In genomic region chr15:99032726-99033250, GRCm38 (mm10) we compare ENCODE assay signal across 9 mouse cellular contexts. TPM values are rescaled to one million over a fixed set of nuclear protein-coding genes. Genes with fewer than 3 reads are reported as not detected.
DNase-seq lines count a peak whose midpoint lies in the region; ATAC-seq and TF ChIP-seq lines count a peak whose summit lies in the region.
"Had no signal": no experiment of that assay in that cellular context is flagged by ENCODE, and none has a peak within 500 bp of the region (broad histone marks: within the 10 kb centered on the region; RNA-seq: fewer than 3 reads in every experiment).

No protein-coding gene starts in this region.

- no peaks in the 10 kb centered on the region for H3K27me3 ChIP-seq in heart, postnatal 0 days (ENCODE audit: control insufficient read depth, insufficient read depth, low read length)
- no peaks in the 10 kb centered on the region for H3K27me3 ChIP-seq in G1E (ENCODE audit: insufficient read depth, low read length)
- H3K27me3 ChIP-seq in forebrain, embryonic 13.5 days: 0 out of 2 replicates have a peak, but pooled peaks cover 2% of the 10 kb centered on the region
- H3K27me3 ChIP-seq in liver, embryonic 12.5 days (replicated peaks): no peaks in the 10 kb centered on the region
- peaks cover 14% of the 10 kb centered on the region; the same call in 1 of the 2 replicates for H3K27me3 ChIP-seq in hindbrain, postnatal 0 days (ENCODE audit: insufficient read depth, low read length)

- H3K9ac ChIP-seq in heart, postnatal 0 days (replicated peaks; ENCODE audit: low read depth, low read length): no peak overlapping the region
- no peak overlapping the region for H3K9ac ChIP-seq in forebrain, embryonic 13.5 days
- H3K9ac ChIP-seq in liver, embryonic 12.5 days: peak overlapping the region; percentile 93
- no peak overlapping the region for H3K9ac ChIP-seq in hindbrain, postnatal 0 days (replicated peaks; ENCODE audit: low read length)

- peak overlapping the region; percentile 14 for H3K27ac ChIP-seq in heart, postnatal 0 days (ENCODE audit: low read depth)
- no peak overlapping the region for H3K27ac ChIP-seq in forebrain, embryonic 13.5 days
- H3K27ac ChIP-seq in liver, embryonic 12.5 days: peak overlapping the region; percentile 75
- no peak overlapping the region for H3K27ac ChIP-seq in hindbrain, postnatal 0 days

- no peaks in the 10 kb centered on the region for H3K9me3 ChIP-seq in heart, postnatal 0 days (replicated peaks; ENCODE audit: control insufficient read depth, low read length)
- H3K9me3 ChIP-seq in G1E (replicated peaks): no peaks in the 10 kb centered on the region
- H3K9me3 ChIP-seq in forebrain, embryonic 13.5 days (replicated peaks): no peaks in the 10 kb centered on the region
- H3K9me3 ChIP-seq in liver, embryonic 12.5 days (replicated peaks): no peaks in the 10 kb centered on the region
- H3K9me3 ChIP-seq in hindbrain, postnatal 0 days (ENCODE audit: low read length): no peaks in the 10 kb centered on the region

- H3K4me1 ChIP-seq in heart, postnatal 0 days (ENCODE audit: control insufficient read depth, insufficient read depth): peaks cover 29% of the 10 kb centered on the region
- peaks cover 34% of the 10 kb centered on the region for H3K4me1 ChIP-seq in G1E (ENCODE audit: insufficient read depth, low read depth, low read length)
- peaks cover 45% of the 10 kb centered on the region for H3K4me1 ChIP-seq in forebrain, embryonic 13.5 days
- H3K4me1 ChIP-seq in liver, embryonic 12.5 days: peaks cover 52% of the 10 kb centered on the region
- peaks cover 10% of the 10 kb centered on the region; the same call in 1 of the 2 replicates for H3K4me1 ChIP-seq in hindbrain, postnatal 0 days (ENCODE audit: insufficient read depth, low read length)

- TF ChIP-seq CTCF in heart, postnatal 0 days (IDR thresholded peaks at IDR 0.05; ENCODE audit: low read depth): no peak
- no peak for TF ChIP-seq CTCF in G1E (IDR thresholded peaks at IDR 0.05; ENCODE audit: low read depth, low read length)
- no peak for TF ChIP-seq CTCF in hindbrain, postnatal 0 days (IDR thresholded peaks at IDR 0.05; ENCODE audit: low read depth)

- H3K4me3 ChIP-seq in heart, postnatal 0 days (ENCODE audit: low read depth, low read length): peak overlapping the region; percentile 78
- H3K4me3 ChIP-seq in G1E (ENCODE audit: low read depth, low read length): peak overlapping the region; percentile 87
- 0 out of 2 replicates have a peak overlapping the region, but pooled peaks have one; percentile 23 for H3K4me3 ChIP-seq in forebrain, embryonic 13.5 days
- peak overlapping the region; percentile 89 for H3K4me3 ChIP-seq in liver, embryonic 12.5 days
- no peak overlapping the region for H3K4me3 ChIP-seq in hindbrain, postnatal 0 days (ENCODE audit: low read length)

- no peak for ATAC-seq in heart, postnatal 0 days (ENCODE audit: insufficient read depth, low read depth)
- no peak for ATAC-seq in G1E (ENCODE audit: extremely low read depth, insufficient number of reproducible peaks, low FRiP score, poor library complexity, severe bottlenecking)
- no peak for ATAC-seq in forebrain, embryonic 13.5 days
- ATAC-seq in liver, embryonic 12.5 days: no peak
- ATAC-seq in hindbrain, postnatal 0 days: no peak

- H3K4me2 ChIP-seq in heart, postnatal 0 days (ENCODE audit: low read depth, low read length): peak overlapping the region; percentile 80
- H3K4me2 ChIP-seq in forebrain, embryonic 13.5 days: peak overlapping the region; percentile 86
- H3K4me2 ChIP-seq in liver, embryonic 12.5 days: peak overlapping the region; percentile 95
- no peak overlapping the region for H3K4me2 ChIP-seq in hindbrain, postnatal 0 days (ENCODE audit: low read depth, low read length)

- TF ChIP-seq EP300 in heart, postnatal 0 days (IDR thresholded peaks at IDR 0.05; ENCODE audit: low read depth): no peak

- H3K36me3 ChIP-seq in heart, postnatal 0 days (replicated peaks; ENCODE audit: control insufficient read depth, insufficient read depth, low read length): peaks cover 25% of the 10 kb centered on the region
- peaks cover 43% of the 10 kb centered on the region for H3K36me3 ChIP-seq in G1E (replicated peaks)
- H3K36me3 ChIP-seq in forebrain, embryonic 13.5 days (ENCODE audit: poor library complexity, severe bottlenecking): peaks cover 28% of the 10 kb centered on the region
- H3K36me3 ChIP-seq in liver, embryonic 12.5 days: peaks cover 50% of the 10 kb centered on the region
- no peaks in the 10 kb centered on the region for H3K36me3 ChIP-seq in hindbrain, postnatal 0 days (ENCODE audit: insufficient read depth, low read length)

- DNase-seq in heart, postnatal 0 days (ENCODE audit: low spot score): no peak
- DNase-seq in heart, adult 8-10 months (ENCODE audit: low spot score): no peak
- DNase-seq in G1E (ENCODE audit: low spot score): no peak
- no peak for DNase-seq in layer of hippocampus, postnatal 36 days
- DNase-seq in cerebellum, postnatal 36 days: no peak
- no peak for DNase-seq in hindbrain, postnatal 0 days (ENCODE audit: low spot score)
- DNase-seq: thymus, adult 18-20 months had no signal

- WGBS in heart, postnatal 0 days: 48% methylated on average over 7 of the region's 7 CpGs
- 73% methylated on average over 7 of the region's 7 CpGs for WGBS in forebrain, embryonic 13.5 days
- WGBS in liver, embryonic 12.5 days (ENCODE audit: insufficient replicate concordance): 20% methylated on average over 7 of the region's 7 CpGs
- WGBS in hindbrain, postnatal 0 days: 81% methylated on average over 7 of the region's 7 CpGs

RNA-seq across cellular contexts. Expression of gene Tuba1c, which starts 3.1 kb away (rescaled TPM):
- total RNA-seq in heart, postnatal 0 days (2014; rRNA removed; ENCODE audit: low replicate concordance): 309 and 399 TPM in 2 replicates
- 73.8 and 97.1 TPM in 2 replicates for polyA plus RNA-seq in heart, postnatal 0 days (2015; fragmentation: Nextera tagmentation; extraction: Ambion mirVana)
- total RNA-seq in heart, adult 8-10 months (2022): 10 to 100 TPM; 32.2 to 40.4 (median 33.3) TPM
- total RNA-seq in G1E (2014; fragmentation: Nextera tagmentation) (856 and 1,023 TPM in 2 replicates), G1E (2017) (252 and 273 TPM in 2 replicates)
- polyA plus RNA-seq in G1E (2012): 47.1 and 72.7 TPM in 2 replicates
- polyA plus RNA-seq in forebrain, embryonic 13.5 days (2015; fragmentation: Nextera tagmentation; extraction: Ambion mirVana): 97.6 and 102 TPM in 2 replicates
- 242 and 244 TPM in 2 replicates for polyA plus RNA-seq in liver, embryonic 12.5 days (2016; fragmentation: Nextera tagmentation; extraction: Ambion mirVana)
- total RNA-seq in layer of hippocampus, postnatal 36 days (2021): 10 to 100 TPM; 56.8 to 66.3 TPM
- total RNA-seq in hindbrain, postnatal 0 days (2014; rRNA removed): 43.8 and 58.3 TPM in 2 replicates
- 24.0 and 24.2 TPM in 2 replicates for polyA plus RNA-seq in hindbrain, postnatal 0 days (2015; fragmentation: Nextera tagmentation; extraction: Ambion mirVana)

RNA-seq across cellular contexts. Expression of gene Prph, which starts 22.2 kb away (rescaled TPM):
- total RNA-seq in heart, postnatal 0 days (2014; rRNA removed; ENCODE audit: low replicate concordance): 2.0 TPM in 1 of 2 replicates, not detected in the other
- polyA plus RNA-seq in heart, postnatal 0 days (2015; fragmentation: Nextera tagmentation; extraction: Ambion mirVana): 0.07 and 0.84 TPM in 2 replicates
- total RNA-seq in heart, adult 8-10 months (2022): 1 to 10 TPM in 1 of 4 experiments, under 1 TPM in 3; 0.16 to 1.4 (median 0.47) TPM
- total RNA-seq in G1E (2014; fragmentation: Nextera tagmentation) (not detected in 2 replicates), G1E (2017) (not detected in 2 replicates)
- polyA plus RNA-seq in G1E (2012): not detected in 2 replicates
- 0.94 and 1.6 TPM in 2 replicates for polyA plus RNA-seq in forebrain, embryonic 13.5 days (2015; fragmentation: Nextera tagmentation; extraction: Ambion mirVana)
- polyA plus RNA-seq in liver, embryonic 12.5 days (2016; fragmentation: Nextera tagmentation; extraction: Ambion mirVana): 0.35 and 0.89 TPM in 2 replicates
- 1 to 10 TPM in 1 of 2 experiments, under 1 TPM in 1; 0.82 to 2.2 TPM for total RNA-seq in layer of hippocampus, postnatal 36 days (2021)
- 62.6 and 70.9 TPM in 2 replicates for total RNA-seq in hindbrain, postnatal 0 days (2014; rRNA removed)
- 50.0 and 53.5 TPM in 2 replicates for polyA plus RNA-seq in hindbrain, postnatal 0 days (2015; fragmentation: Nextera tagmentation; extraction: Ambion mirVana)

RNA-seq across cellular contexts. Expression of gene Troap, which starts 41.6 kb away (rescaled TPM):
- 16.2 and 19.1 TPM in 2 replicates for total RNA-seq in heart, postnatal 0 days (2014; rRNA removed; ENCODE audit: low replicate concordance)
- 7.0 and 8.1 TPM in 2 replicates for polyA plus RNA-seq in heart, postnatal 0 days (2015; fragmentation: Nextera tagmentation; extraction: Ambion mirVana)
- under 1 TPM in 2 of 4 experiments, not detected in 2; 0.22 to 0.35 TPM for total RNA-seq in heart, adult 8-10 months (2022)
- total RNA-seq in G1E (2014; fragmentation: Nextera tagmentation) (58.2 and 59.0 TPM in 2 replicates), G1E (2017) (22.3 and 22.8 TPM in 2 replicates)
- polyA plus RNA-seq in G1E (2012): 71.0 and 73.9 TPM in 2 replicates
- 37.8 and 38.6 TPM in 2 replicates for polyA plus RNA-seq in forebrain, embryonic 13.5 days (2015; fragmentation: Nextera tagmentation; extraction: Ambion mirVana)
- polyA plus RNA-seq in liver, embryonic 12.5 days (2016; fragmentation: Nextera tagmentation; extraction: Ambion mirVana): 22.1 and 23.6 TPM in 2 replicates
- total RNA-seq in layer of hippocampus, postnatal 36 days (2021): under 1 TPM; 0.38 to 0.40 TPM
- total RNA-seq in hindbrain, postnatal 0 days (2014; rRNA removed): 4.3 and 10.5 TPM in 2 replicates
- 4.5 and 6.4 TPM in 2 replicates for polyA plus RNA-seq in hindbrain, postnatal 0 days (2015; fragmentation: Nextera tagmentation; extraction: Ambion mirVana)

RNA-seq across cellular contexts. Expression of gene C1ql4, which starts 54.8 kb away (rescaled TPM):
- total RNA-seq in heart, postnatal 0 days (2014; rRNA removed; ENCODE audit: low replicate concordance): not detected in 2 replicates
- polyA plus RNA-seq in heart, postnatal 0 days (2015; fragmentation: Nextera tagmentation; extraction: Ambion mirVana): 0.20 TPM in 1 of 2 replicates, not detected in the other
- not detected for total RNA-seq in heart, adult 8-10 months (2022)
- not detected in 2 replicates for total RNA-seq in G1E (2014; fragmentation: Nextera tagmentation)
- total RNA-seq in G1E (2017): not detected in 2 replicates
- polyA plus RNA-seq in G1E (2012): not detected in 2 replicates
- polyA plus RNA-seq in forebrain, embryonic 13.5 days (2015; fragmentation: Nextera tagmentation; extraction: Ambion mirVana): 0.39 TPM in 1 of 2 replicates, not detected in the other
- polyA plus RNA-seq in liver, embryonic 12.5 days (2016; fragmentation: Nextera tagmentation; extraction: Ambion mirVana): 0.13 TPM in 1 of 2 replicates, not detected in the other
- total RNA-seq in layer of hippocampus, postnatal 36 days (2021): under 1 TPM in 1 of 2 experiments, not detected in 1; 0.30 TPM
- 8.6 and 11.9 TPM in 2 replicates for total RNA-seq in hindbrain, postnatal 0 days (2014; rRNA removed)
- 4.3 and 5.7 TPM in 2 replicates for polyA plus RNA-seq in hindbrain, postnatal 0 days (2015; fragmentation: Nextera tagmentation; extraction: Ambion mirVana)

Comparison
In these comparisons a context has a peak if more than half of its experiments do, and no peak if none do; other contexts are left out.
1. H3K27ac ChIP-seq: peak in heart, postnatal 0 days (single experiment) and liver, embryonic 12.5 days (single experiment); none in forebrain, embryonic 13.5 days (single experiment) and hindbrain, postnatal 0 days (single experiment).
2. RNA of gene Prph, which starts 22.2 kb away (total RNA-seq): 62.6 to 70.9 TPM in hindbrain, postnatal 0 days; 0.82 to 2.2 TPM in layer of hippocampus, postnatal 36 days, 0.16 to 1.4 TPM in heart, adult 8-10 months, 2.0 TPM in heart, postnatal 0 days and not detected in G1E; every median in the first group is over 10 times any median in the second.